ENCODE assay signal across 10 mouse cellular contexts in the genomic region with DNA sequence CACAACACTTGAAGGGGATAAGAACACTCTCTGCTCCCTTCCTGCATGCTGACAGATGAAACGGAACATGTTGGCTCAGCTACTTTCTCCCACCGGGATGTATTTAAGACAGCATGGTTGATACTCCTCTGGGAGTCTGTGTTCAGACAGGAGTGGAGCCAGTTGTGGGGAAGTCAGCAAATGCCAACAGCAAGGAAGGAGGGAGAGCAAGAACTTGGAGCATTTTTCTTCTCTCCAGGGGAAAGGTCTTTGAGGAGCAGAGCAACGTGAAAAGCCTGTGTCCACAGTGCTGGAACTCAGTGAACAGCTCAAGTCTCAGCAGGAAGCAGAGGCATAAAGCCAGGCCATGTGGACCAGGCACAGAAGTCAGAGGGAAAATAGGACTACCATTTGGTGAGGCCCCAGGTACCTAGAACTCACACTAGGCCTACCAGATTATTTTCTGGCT.
DNase-seq lines count a peak whose midpoint lies in the region.
"Had no signal": no experiment of that assay in that cellular context is flagged by ENCODE, and none has a peak within 500 bp of the region (broad histone marks: within the 10 kb centered on the region; RNA-seq: fewer than 3 reads in every experiment).

No protein-coding gene starts in this region.

- peak; percentile 24 for DNase-seq in gastrocnemius, adult 18-20 months (ENCODE audit: low spot score)
- DNase-seq in gastrocnemius, postnatal 4 days (ENCODE audit: low spot score in 2 of 2): no peak
- DNase-seq in layer of hippocampus, adult 8-10 months (ENCODE audit: low spot score in 2 of 2): peak; percentile 4 to 7
- DNase-seq in layer of hippocampus, postnatal 10 days (ENCODE audit: low spot score in 2 of 2): no peak
- DNase-seq in cerebellum, adult 18-20 months: peak; percentile 93 to 94
- peak; percentile 20 to 26 for DNase-seq in heart, postnatal 10 days
- DNase-seq in lung, postnatal 10 days: no peak
- no peak for DNase-seq in kidney, adult 11 months
- DNase-seq: gastrocnemius, postnatal 14 days; kidney, postnatal 14 days had no signal

- intact Hi-C loops in heart, postnatal 10 days (cut with DNase I): no loop called here

Comparison
In these comparisons a context has a peak if more than half of its experiments do, and no peak if none do; other contexts are left out.
1. DNase-seq: peak in gastrocnemius, adult 18-20 months (single experiment), layer of hippocampus, adult 8-10 months (2 of 2), cerebellum, adult 18-20 months (2 of 2) and heart, postnatal 10 days (2 of 2); none in gastrocnemius, postnatal 4 days (0 of 2), layer of hippocampus, postnatal 10 days (0 of 2), lung, postnatal 10 days (single experiment) and kidney, adult 11 months (single experiment).